Mouse (Mus musculus) erythroblast, adult 5-6 weeks (primary cell): Measurements from ENCODE around the gene Spag7. TPM values are rescaled to one million over a fixed set of nuclear protein-coding genes. Genes with fewer than 3 reads are reported as not detected.

Experiments
- ATAC-seq: replicated peaks from 2 replicates; pipeline ENCODE4 v1.8.0; 2016; ENCODE audit warnings: moderate number of reproducible peaks, mild to moderate bottlenecking, moderate TSS enrichment, inconsistent platforms; ENCODE audit not compliant: poor library complexity, low FRiP score, severe bottlenecking
- total RNA-seq, 2 experiments: library from RNA; stranded (forward) in 1 of 2; stranded (reverse) in 1 of 2; fragments of 150-400 nt in 1 of 2; fragments of 200-764, 138-1000 nt in 1 of 2; gene quantifications; 2 replicates each; pipeline versions ENCODE4 v1.2.3 to v1.2.4; 2015 to 2017; ENCODE audit warnings: low replicate concordance in 2 of 2

The Spag7 gene
- total RNA-seq, 2 experiments from 2014 or later, result 10.6 to 21.4 TPM

- peak; percentile 74 for ATAC-seq
Measured at GRCm38 (mm10) chr11:70646691-70647650, 22.2 kb downstream of the Spag7 start, which contains the start of the genes Rnf167 and Slc25a11. Gene Rnf167 (plus strand): TSS chr11:70647235. Gene Slc25a11 (minus strand): TSS chr11:70647479.

GRCm38 (mm10) chr11:70646259-70646555, 23.0 kb downstream of the Spag7 start:
- ATAC-seq, result no peak

GRCm38 (mm10) chr11:70645461-70646258, 23.6 kb downstream of the Spag7 start:
- no peak for ATAC-seq

- no peak for ATAC-seq
Measured at GRCm38 (mm10) chr11:70644564-70645103, 24.6 kb downstream of the Spag7 start.

GRCm38 (mm10) chr11:70643051-70643450, 26.2 kb downstream of the Spag7 start:
- ATAC-seq, result no peak

- ATAC-seq, result no peak
Measured at GRCm38 (mm10) chr11:70641241-70641640, 28.0 kb downstream of the Spag7 start.

GRCm38 (mm10) chr11:70639976-70640375, 29.2 kb downstream of the Spag7 start:
- no peak for ATAC-seq

GRCm38 (mm10) chr11:70638714-70639278, 30.4 kb downstream of the Spag7 start, which contains the start of gene Gp1ba:
Gene Gp1ba (plus strand): TSS chr11:70639122.
- peak; percentile 86 for ATAC-seq

- ATAC-seq, result no peak
Measured at GRCm38 (mm10) chr11:70638293-70638692, 30.9 kb downstream of the Spag7 start.

- no peak for ATAC-seq
Measured at GRCm38 (mm10) chr11:70637764-70638163, 31.5 kb downstream of the Spag7 start.

- ATAC-seq, result no peak
Measured at GRCm38 (mm10) chr11:70635601-70636000, 33.6 kb downstream of the Spag7 start.

- ATAC-seq, result no peak
Measured at GRCm38 (mm10) chr11:70630129-70630528, 39.1 kb downstream of the Spag7 start.

GRCm38 (mm10) chr11:70629557-70629956, 39.7 kb downstream of the Spag7 start:
- ATAC-seq, result peak; percentile 65

GRCm38 (mm10) chr11:70628431-70628830, 40.8 kb downstream of the Spag7 start:
- no peak for ATAC-seq

- ATAC-seq, result no peak
Measured at GRCm38 (mm10) chr11:70626877-70627276, 42.3 kb downstream of the Spag7 start.

- peak; percentile 75 for ATAC-seq
Measured at GRCm38 (mm10) chr11:70625473-70625872, 43.7 kb downstream of the Spag7 start.

- ATAC-seq, result 0 out of 2 replicates have a peak, but pooled peaks have one; percentile 38
Measured at GRCm38 (mm10) chr11:70623053-70623742, 46.0 kb downstream of the Spag7 start.

GRCm38 (mm10) chr11:70621972-70622814, 47.0 kb downstream of the Spag7 start:
- ATAC-seq, result no peak
